Mouse (Mus musculus): ENCODE data around the gene Mpzl3.

GRCm38 (mm10) chr9:45042056-45042720, 12.8 kb upstream of the Mpzl3 start:
- TF ChIP-seq CTCF (IDR thresholded peaks at IDR 0.05; ENCODE audit: extremely low read depth, insufficient read depth, low read length) (no peak), POLR2A (IDR thresholded peaks at IDR 0.05; ENCODE audit: extremely low read depth, insufficient read depth, low read length) (no peak)

All from cortical plate, adult 2 months (tissue).